Mouse (Mus musculus) liver, adult 2 months (tissue): Measurements from ENCODE around the gene Ric8a.

Experiments used
- CTCF ChIP-seq: fragments of 200-500 bp; IDR thresholded peaks from 2 replicates; pipeline ENCODE4 v1.5.1; 2011; ENCODE audit warnings: low read depth, low read length, control low read depth
- POLR2A ChIP-seq: fragments of 200-500 bp; IDR thresholded peaks from 2 replicates; pipeline ENCODE4 v1.6.1; 2011; ENCODE audit warnings: low read length, control low read depth; ENCODE audit not compliant: insufficient read depth; ENCODE audit errors: extremely low read depth

DNA sequence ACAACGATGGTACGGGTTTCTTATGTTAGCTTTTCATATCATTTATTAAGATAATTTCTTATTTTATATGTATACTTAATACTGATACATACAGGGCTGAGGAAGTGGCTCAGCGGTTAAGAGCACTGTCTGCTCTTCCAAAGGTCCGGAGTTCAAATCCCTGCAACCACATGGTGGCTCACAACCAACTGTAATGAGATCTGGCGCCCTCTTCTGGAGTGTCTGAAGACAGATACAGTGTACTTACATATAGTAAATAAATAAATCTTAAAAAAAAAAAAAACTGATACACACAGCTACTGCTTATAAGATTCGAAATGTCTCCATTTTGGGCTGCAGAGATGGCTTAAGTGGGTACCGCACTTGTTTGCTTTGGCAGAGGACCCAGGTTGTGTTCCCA lies 50.9 kb downstream of the Ric8a start:
- TF ChIP-seq CTCF (peak; percentile 25; the same call in 1 of the 2 replicates), POLR2A (no peak)
